Mouse (Mus musculus) small intestine, adult 2 months (tissue): Measurements from ENCODE around the gene Mef2a. TPM values are rescaled to one million over a fixed set of nuclear protein-coding genes. Genes with fewer than 3 reads are reported as not detected.

Experiments used
- H3K27ac ChIP-seq: fragments of 200-500 bp; 2 replicates; pipeline ENCODE4 v1.5.1; 2012; ENCODE audit warnings: low read depth, low read length, control low read depth, inconsistent platforms; ENCODE audit not compliant: insufficient read depth
- H3K27me3 ChIP-seq: fragments of 200-500 bp; 2 replicates; pipeline ENCODE4 v1.6.1; 2012; ENCODE audit warnings: mild to moderate bottlenecking, moderate library complexity, low read length, inconsistent platforms; ENCODE audit not compliant: control insufficient read depth, insufficient read depth
- H3K36me3 ChIP-seq: fragments of 200-500 bp; 2 replicates; pipeline ENCODE4 v1.6.1; 2012; ENCODE audit warnings: mild to moderate bottlenecking, low read length, control low read depth, inconsistent platforms; ENCODE audit not compliant: control insufficient read depth, insufficient read depth
- H3K4me1 ChIP-seq: fragments of 200-500 bp; 2 replicates; pipeline ENCODE4 v1.6.1; 2012; ENCODE audit warnings: low read length, inconsistent platforms, mixed read lengths; ENCODE audit not compliant: control insufficient read depth, insufficient read depth, insufficient read length
- H3K4me3 ChIP-seq: fragments of 200-500 bp; 2 replicates; pipeline ENCODE4 v1.5.1; 2012; ENCODE audit warnings: low read depth, mild to moderate bottlenecking, control low read depth, inconsistent platforms, low read length, moderate library complexity
- CTCF ChIP-seq: fragments of 200-500 bp; IDR thresholded peaks from 2 replicates; pipeline ENCODE4 v1.5.1; 2012; ENCODE audit warnings: low read depth, mild to moderate bottlenecking, control low read depth, inconsistent platforms, low read length, moderate library complexity, mixed read lengths; ENCODE audit not compliant: insufficient replicate concordance, insufficient read length; ENCODE audit errors: extremely low read depth
- POLR2A ChIP-seq: fragments of 200-500 bp; IDR thresholded peaks from 2 replicates; pipeline ENCODE4 v1.6.1; 2012; ENCODE audit warnings: low read depth, mild to moderate bottlenecking, control low read depth, inconsistent platforms, low read length, moderate library complexity
- WGBS: fragments of 180-500 bp; shearing (Covaris S2); methylation state at CpG from one replicate; pipeline ENCODE4 v1.1.7; 2018; 5-methylcytosine and 5-hydroxymethylcytosine counted together
- polyA plus RNA-seq: library from polyadenylated mRNA; depleted of rRNA; stranded (reverse); fragments of >200 nt; gene quantifications from 2 replicates; pipeline ENCODE4 v1.2.3, GENCODE M21; 2012

Gene Mef2a
- polyA plus RNA-seq, 1 experiment: 16.0 TPM

DNA sequence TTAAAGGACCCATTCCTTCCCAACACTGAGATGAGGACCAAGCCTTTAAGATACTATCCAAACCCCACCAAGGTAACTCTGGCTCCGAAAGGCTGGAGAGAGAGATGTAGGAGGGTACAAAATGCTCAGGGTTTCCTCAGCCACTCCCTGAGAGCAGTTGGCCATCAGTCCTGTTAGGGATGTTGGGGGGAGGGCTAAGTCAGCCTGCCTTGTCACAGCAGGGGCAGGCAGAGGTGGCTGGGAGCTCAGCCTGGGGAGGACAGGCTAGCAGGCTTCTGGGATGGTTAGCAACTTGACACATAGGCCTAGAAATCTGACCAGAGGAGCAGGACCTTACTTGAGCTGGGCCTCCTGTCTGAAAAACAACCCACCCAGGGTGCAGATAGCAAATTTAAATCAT, 145.1 kb downstream of the Mef2a start:
- TF ChIP-seq CTCF: no peak
- no peak for TF ChIP-seq POLR2A
- H3K27me3 ChIP-seq: no peaks in the 10 kb centered on the region
- no peak overlapping the region for H3K27ac ChIP-seq
- H3K36me3 ChIP-seq: peaks cover 22% of the 10 kb centered on the region
- H3K4me1 ChIP-seq: peaks cover 4% of the 10 kb centered on the region
- WGBS: 96% methylated on average over 1 of the region's 1 CpGs
- no peak overlapping the region for H3K4me3 ChIP-seq

DNA sequence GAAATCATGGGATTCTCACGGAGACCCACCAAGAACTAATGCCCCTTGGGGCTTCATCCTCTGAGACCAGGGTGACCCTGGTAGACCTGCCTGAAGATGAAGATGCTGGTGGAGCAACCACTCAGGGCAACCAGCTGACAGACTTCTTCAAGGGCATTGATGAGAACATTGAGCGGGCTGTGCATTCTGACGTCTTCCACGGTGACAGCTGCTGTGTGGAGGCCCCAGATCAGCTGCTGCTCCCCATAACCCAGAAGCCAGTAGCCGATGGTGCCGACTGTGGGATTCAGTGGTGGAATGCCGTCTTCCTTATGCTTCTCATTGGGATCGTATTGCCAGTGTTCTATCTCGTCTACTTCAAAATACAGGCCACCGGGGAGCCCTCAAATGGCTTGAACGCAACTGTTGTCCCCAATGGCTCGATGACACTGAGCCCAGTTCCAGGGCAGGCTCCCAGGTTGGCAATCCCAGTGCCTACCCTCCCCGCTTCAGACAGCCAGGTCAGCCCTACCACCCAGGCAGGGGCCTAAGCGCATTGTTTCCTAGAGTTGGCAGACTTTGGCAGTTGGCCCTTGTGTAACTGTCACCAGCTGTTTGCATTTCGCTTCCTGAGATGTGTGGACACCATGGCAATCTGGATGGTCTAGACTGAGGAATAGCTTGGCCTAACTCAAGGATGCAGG, 146.6 kb downstream of the Mef2a start:
- TF ChIP-seq POLR2A: no peak
- no peak for TF ChIP-seq CTCF
- 93% methylated on average over 15 of the region's 15 CpGs for WGBS
- Histone ChIP-seq H3K4me1 (peaks cover 7% of the 10 kb centered on the region), H3K27me3 (no peaks in the 10 kb centered on the region), H3K4me3 (no peak overlapping the region), H3K27ac (no peak overlapping the region), H3K36me3 (peaks cover 17% of the 10 kb centered on the region)

DNA sequence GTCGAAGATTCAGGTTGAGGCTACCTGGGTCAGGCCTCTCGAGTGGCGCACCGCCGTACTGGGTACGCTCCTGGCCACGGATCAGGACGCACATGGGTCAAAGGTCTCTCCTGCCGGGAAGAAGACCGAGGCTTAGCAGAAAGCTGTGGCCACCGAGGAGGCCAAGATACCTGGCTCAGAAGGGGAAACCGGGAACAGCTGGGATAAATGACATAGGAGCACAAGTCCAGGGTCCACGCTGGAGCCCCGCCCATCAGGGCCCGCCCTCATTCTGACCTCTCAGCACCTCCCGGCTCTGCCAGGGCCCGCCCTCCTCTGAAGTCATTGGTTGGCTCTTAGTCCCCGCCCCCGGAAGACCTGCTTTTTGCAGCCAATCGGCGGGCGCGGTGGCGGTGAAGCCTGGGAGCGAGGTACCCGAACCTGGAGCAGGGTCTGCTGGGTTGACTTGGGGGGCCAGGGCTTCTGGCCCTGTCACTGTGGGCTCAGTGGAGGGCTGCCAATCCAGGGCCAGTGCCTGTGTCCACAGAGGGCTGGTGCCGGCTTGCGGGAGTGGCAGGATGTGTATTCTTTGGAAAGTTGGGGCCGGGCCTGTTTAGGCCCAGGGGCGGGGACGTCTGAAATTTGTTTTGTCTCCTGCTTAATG, 150.3 kb downstream of the Mef2a start, which contains the start of gene Lysmd4:
Lysmd4 (plus strand) TSS at position 325 of the 643 bp plus-strand sequence.
- Histone ChIP-seq H3K27ac (peak within 1 kb of the TSS; percentile 92), H3K4me3 (peak within 1 kb of the TSS; percentile 82), H3K27me3 (no peaks in the 10 kb centered on the region), H3K4me1 (peaks cover 11% of the 10 kb centered on the region), H3K36me3 (peaks cover 17% of the 10 kb centered on the region)
- 2% methylated on average over 31 of the region's 31 CpGs for WGBS
- no peak for TF ChIP-seq CTCF
- TF ChIP-seq POLR2A: peak; percentile 80; the same call in 1 of the 2 replicates

DNA sequence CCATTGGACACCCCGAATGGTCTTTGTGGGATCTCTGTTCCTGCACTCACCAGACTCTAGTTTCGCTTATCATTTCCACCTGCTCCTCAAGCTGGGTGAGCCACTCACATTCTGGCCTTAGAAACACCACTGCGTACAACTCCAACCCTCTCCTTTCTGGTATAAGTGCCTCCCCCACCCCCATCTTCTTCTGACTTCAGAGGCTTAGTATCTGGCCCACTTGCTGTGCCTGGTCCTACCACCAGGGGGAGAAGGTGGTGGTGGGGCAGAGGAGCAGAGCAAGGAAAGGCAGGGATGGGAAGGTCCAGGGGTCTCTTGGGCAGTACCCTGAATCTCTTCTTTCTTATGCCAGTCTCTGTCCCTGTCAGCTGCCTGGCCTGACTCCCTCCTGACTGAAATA, 155.6 kb downstream of the Mef2a start:
- Histone ChIP-seq H3K27me3 (no peaks in the 10 kb centered on the region), H3K4me3 (no peak overlapping the region), H3K36me3 (no peaks in the 10 kb centered on the region), H3K27ac (peak overlapping the region; percentile 48; the same call in 1 of the 2 replicates), H3K4me1 (peaks cover 28% of the 10 kb centered on the region; the same call in 1 of the 2 replicates)
- TF ChIP-seq POLR2A (no peak), CTCF (peak; percentile 79; the same call in 1 of the 2 replicates)
- 81% methylated on average over 3 of the region's 3 CpGs for WGBS

DNA sequence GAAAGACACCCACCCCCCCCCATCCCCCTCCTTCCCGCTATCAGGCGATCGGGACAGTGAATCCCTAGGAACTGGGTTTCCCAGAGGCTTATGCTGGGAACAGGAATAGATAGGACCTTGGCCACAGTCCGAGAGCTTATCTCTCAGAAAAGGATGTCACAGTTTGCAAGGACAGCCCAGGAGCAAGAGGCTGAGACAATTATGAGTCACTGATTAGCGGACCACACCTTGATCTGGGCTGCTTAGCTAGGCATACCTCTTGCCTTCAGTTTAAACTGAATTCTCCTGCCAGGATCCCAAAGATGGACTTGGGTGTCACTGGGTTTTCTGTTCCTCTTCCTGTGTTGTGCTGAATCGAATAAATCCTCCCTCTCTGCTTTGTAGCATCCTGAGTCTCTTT, 156.3 kb downstream of the Mef2a start:
- H3K27me3 ChIP-seq: no peaks in the 10 kb centered on the region
- 40% methylated on average over 6 of the region's 6 CpGs for WGBS
- H3K27ac ChIP-seq: peak overlapping the region; percentile 48; the same call in 1 of the 2 replicates
- H3K4me1 ChIP-seq: peaks cover 26% of the 10 kb centered on the region; the same call in 1 of the 2 replicates
- TF ChIP-seq CTCF: no peak
- TF ChIP-seq POLR2A: no peak
- H3K4me3 ChIP-seq: no peak overlapping the region
- H3K36me3 ChIP-seq: no peaks in the 10 kb centered on the region

DNA sequence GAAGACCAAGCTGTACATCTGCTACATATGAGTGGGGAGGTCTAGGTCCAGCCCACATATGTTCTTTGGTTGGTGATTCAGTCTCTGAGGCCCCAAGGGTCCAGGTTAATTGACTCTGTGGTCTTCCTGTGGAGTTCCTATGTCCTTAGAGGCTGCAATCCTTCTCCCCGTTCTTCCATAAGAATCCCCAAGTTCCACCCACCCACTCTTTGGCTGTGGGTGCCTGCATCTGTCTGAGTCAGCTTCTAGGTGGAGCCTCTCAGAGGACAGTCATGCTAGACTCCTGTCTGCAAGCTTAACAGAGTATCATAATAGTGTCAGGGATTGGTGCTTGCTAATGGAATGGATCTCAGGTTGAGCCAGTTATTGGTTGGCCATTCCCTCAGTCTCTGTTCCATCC, 159.1 kb downstream of the Mef2a start:
- H3K27me3 ChIP-seq: no peaks in the 10 kb centered on the region
- H3K27ac ChIP-seq: peak overlapping the region; percentile 37; the same call in 1 of the 2 replicates
- H3K36me3 ChIP-seq: no peaks in the 10 kb centered on the region
- peaks cover 21% of the 10 kb centered on the region; the same call in 1 of the 2 replicates for H3K4me1 ChIP-seq
- 79% methylated on average over 1 of the region's 1 CpGs for WGBS
- no peak overlapping the region for H3K4me3 ChIP-seq
- TF ChIP-seq CTCF (no peak), POLR2A (no peak)

DNA sequence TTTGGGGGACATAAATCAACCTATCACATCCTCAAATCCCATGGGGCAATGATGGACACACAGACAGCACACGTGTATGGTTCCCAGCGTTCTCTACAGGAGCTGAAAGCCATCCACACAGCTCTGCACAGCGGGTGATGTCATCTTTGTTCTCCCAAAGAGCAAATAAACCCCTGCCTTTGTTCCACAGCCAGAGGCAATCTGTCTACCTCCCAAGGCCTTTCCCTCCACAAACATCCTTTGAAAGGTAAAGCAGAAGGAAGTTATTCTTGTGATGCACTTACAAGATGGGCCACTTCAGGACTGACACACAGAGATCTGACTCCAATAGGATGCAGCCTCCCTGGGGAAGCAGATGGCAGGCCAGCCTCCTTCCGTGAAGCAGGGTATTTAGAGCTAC, 160.7 kb downstream of the Mef2a start:
- H3K36me3 ChIP-seq: no peaks in the 10 kb centered on the region
- no peak overlapping the region for H3K27ac ChIP-seq
- H3K4me3 ChIP-seq: no peak overlapping the region
- TF ChIP-seq POLR2A (no peak), CTCF (no peak)
- peaks cover 26% of the 10 kb centered on the region; the same call in 1 of the 2 replicates for H3K4me1 ChIP-seq
- no peaks in the 10 kb centered on the region for H3K27me3 ChIP-seq
- WGBS: 50% methylated on average over 4 of the region's 4 CpGs
